Mouse (Mus musculus) C2C12 (cell line): ENCODE data around the gene Kcnd3.

Experiments used
- CEBPB ChIP-seq: IDR thresholded peaks from one replicate; pipeline ENCODE4 v1.6.1; 2011; ENCODE audit warnings: low read depth, mild to moderate bottlenecking, control low read depth, moderate library complexity
- CTCF ChIP-seq: IDR thresholded peaks from one replicate; pipeline ENCODE4 v1.5.1; 2011; ENCODE audit not compliant: control insufficient read depth, insufficient read depth, insufficient read length
- MAX ChIP-seq: IDR thresholded peaks from one replicate; pipeline ENCODE4 v1.6.1; 2011; ENCODE audit warnings: mild to moderate bottlenecking, control low read depth
- USF1 ChIP-seq: IDR thresholded peaks from one replicate; pipeline ENCODE4 v1.6.1; 2011; ENCODE audit warnings: low read depth, mild to moderate bottlenecking, control low read depth, moderate library complexity

GRCm38 (mm10) chr3:105406036-105406435, 46.1 kb upstream of the Kcnd3 start:
- TF ChIP-seq CTCF (no peak), MAX (no peak), USF1 (no peak), CEBPB (no peak)
